Mouse (Mus musculus): ENCODE data around the gene Nck2. TPM values are rescaled to one million over a fixed set of nuclear protein-coding genes. Genes with fewer than 3 reads are reported as not detected.
A peak's percentile ranks its signal among the peaks of the same experiment; 100 is the strongest.

The Nck2 gene
- total RNA-seq, 2 experiments from 2014 or later: 11.9 to 23.3 TPM

GRCm38 (mm10) chr1:43496993-43497392, 52.6 kb downstream of the Nck2 start:
- ATAC-seq (replicated peaks; ENCODE audit: poor library complexity, severe bottlenecking): no peak

- no peak for ATAC-seq (replicated peaks; ENCODE audit: poor library complexity, severe bottlenecking)
These were observed 53.6 kb downstream of the Nck2 start for GRCm38 (mm10) chr1:43497951-43498350.

- ATAC-seq (replicated peaks; ENCODE audit: poor library complexity, severe bottlenecking): peak; percentile 95
These were observed 55.7 kb downstream of the Nck2 start for GRCm38 (mm10) chr1:43500121-43500520.

GRCm38 (mm10) chr1:43501143-43501919, 57.0 kb downstream of the Nck2 start:
- no peak for ATAC-seq (replicated peaks; ENCODE audit: poor library complexity, severe bottlenecking)

- ATAC-seq (replicated peaks; ENCODE audit: poor library complexity, severe bottlenecking): no peak
These were observed 57.8 kb downstream of the Nck2 start for GRCm38 (mm10) chr1:43501920-43502791.

GRCm38 (mm10) chr1:43502792-43503146, 58.4 kb downstream of the Nck2 start:
- no peak for ATAC-seq (replicated peaks; ENCODE audit: poor library complexity, severe bottlenecking)

- ATAC-seq (replicated peaks; ENCODE audit: poor library complexity, severe bottlenecking): no peak
These were observed 58.9 kb downstream of the Nck2 start for GRCm38 (mm10) chr1:43503261-43503660.

- ATAC-seq (replicated peaks; ENCODE audit: poor library complexity, severe bottlenecking): no peak
These were observed 59.3 kb downstream of the Nck2 start for GRCm38 (mm10) chr1:43503676-43504075.

- ATAC-seq (replicated peaks; ENCODE audit: poor library complexity, severe bottlenecking): no peak
These were observed 59.9 kb downstream of the Nck2 start for GRCm38 (mm10) chr1:43504235-43504634.

- peak; percentile 30; the same call in 1 of the 2 replicates for ATAC-seq (replicated peaks; ENCODE audit: poor library complexity, severe bottlenecking)
These were observed 62.3 kb downstream of the Nck2 start for GRCm38 (mm10) chr1:43506638-43507037.

- peak; percentile 80 for ATAC-seq (replicated peaks; ENCODE audit: poor library complexity, severe bottlenecking)
These were observed 63.4 kb downstream of the Nck2 start for GRCm38 (mm10) chr1:43507809-43508208.

GRCm38 (mm10) chr1:43511256-43511655, 66.9 kb downstream of the Nck2 start:
- ATAC-seq (replicated peaks; ENCODE audit: poor library complexity, severe bottlenecking): peak; percentile 31; the same call in 1 of the 2 replicates

- ATAC-seq (replicated peaks; ENCODE audit: poor library complexity, severe bottlenecking): no peak
These were observed 67.3 kb downstream of the Nck2 start for GRCm38 (mm10) chr1:43511667-43512066.

- no peak for ATAC-seq (replicated peaks; ENCODE audit: poor library complexity, severe bottlenecking)
These were observed 73.0 kb downstream of the Nck2 start for GRCm38 (mm10) chr1:43517405-43517804.

GRCm38 (mm10) chr1:43520216-43520988, 76.0 kb downstream of the Nck2 start:
- ATAC-seq (replicated peaks; ENCODE audit: poor library complexity, severe bottlenecking): peak; percentile 68

GRCm38 (mm10) chr1:43520989-43521371, 76.6 kb downstream of the Nck2 start:
- peak; percentile 94 for ATAC-seq (replicated peaks; ENCODE audit: poor library complexity, severe bottlenecking)

GRCm38 (mm10) chr1:43521512-43521911, 77.1 kb downstream of the Nck2 start:
- ATAC-seq (replicated peaks; ENCODE audit: poor library complexity, severe bottlenecking): peak; percentile 37

- ATAC-seq (replicated peaks; ENCODE audit: poor library complexity, severe bottlenecking): no peak
These were observed 77.6 kb downstream of the Nck2 start for GRCm38 (mm10) chr1:43521950-43522349.

- ATAC-seq (replicated peaks; ENCODE audit: poor library complexity, severe bottlenecking): no peak
These were observed 78.6 kb downstream of the Nck2 start for GRCm38 (mm10) chr1:43522976-43523375.

- ATAC-seq (replicated peaks; ENCODE audit: poor library complexity, severe bottlenecking): no peak
These were observed 80.0 kb downstream of the Nck2 start for GRCm38 (mm10) chr1:43524332-43524731.

GRCm38 (mm10) chr1:43528275-43528674, 83.9 kb downstream of the Nck2 start:
- no peak for ATAC-seq (replicated peaks; ENCODE audit: poor library complexity, severe bottlenecking)

Data from granulocyte monocyte progenitor cell, adult 5-6 weeks (primary cell).